Mouse (Mus musculus): ENCODE measurements around the gene Nip7.
"Not testable (repeated sequence)": the region's sequence is repeated elsewhere in the genome, so short reads cannot be mapped to it uniquely, and the experiment has no call there.

Gene Nip7

DNA sequence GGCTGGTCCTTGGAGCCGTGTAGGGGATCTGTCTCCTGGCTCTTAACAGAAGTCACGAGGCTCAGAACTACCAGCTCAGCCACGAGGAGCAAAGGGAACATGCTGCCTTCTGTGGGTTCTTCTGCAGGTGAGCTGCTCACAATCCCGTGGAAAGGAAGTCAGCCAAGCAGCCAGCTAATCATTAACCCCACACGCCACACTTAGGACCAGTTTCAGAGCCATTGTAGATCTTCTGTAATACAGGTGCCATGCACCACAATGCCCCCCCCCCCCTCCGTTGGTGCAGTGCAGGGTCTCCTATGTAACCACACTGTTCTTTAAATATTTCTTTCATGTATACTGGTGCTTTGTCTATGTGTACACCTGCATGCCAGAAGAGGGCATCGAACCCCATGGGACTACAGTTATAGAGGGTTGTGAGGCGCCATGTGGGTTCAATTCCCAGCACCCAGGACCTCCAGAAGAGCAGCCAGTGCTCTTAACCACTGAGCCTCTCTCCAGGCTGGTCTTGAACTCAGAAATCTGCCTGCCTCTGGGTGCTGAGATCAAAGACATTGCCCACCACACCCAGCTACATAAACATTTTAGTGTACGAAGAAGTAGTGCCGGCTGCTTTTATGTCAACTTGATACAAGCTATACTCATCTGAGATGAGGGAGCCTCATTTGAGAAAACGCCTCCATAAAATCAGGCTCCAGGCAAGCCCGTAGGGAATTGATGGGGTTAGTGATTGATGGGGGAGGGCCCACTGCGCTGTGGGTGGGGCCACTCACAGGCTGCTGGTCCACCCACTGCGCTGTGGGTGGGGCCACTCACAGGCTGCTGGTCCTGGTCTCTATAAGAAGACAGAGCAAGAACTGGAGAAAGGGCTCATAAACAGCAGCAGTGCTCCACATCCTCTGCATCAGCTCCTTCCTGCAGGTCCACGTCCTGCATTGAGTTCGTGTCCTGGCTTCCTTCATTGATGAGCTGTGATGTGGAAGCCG, 9.1 kb downstream of the Nip7 start, which contains the start of gene Tmed6:
Tmed6 (minus strand) TSS at position 134 of the 986 bp plus-strand sequence.
- DNase-seq (ENCODE audit: low spot score): peak; percentile 23

DNA sequence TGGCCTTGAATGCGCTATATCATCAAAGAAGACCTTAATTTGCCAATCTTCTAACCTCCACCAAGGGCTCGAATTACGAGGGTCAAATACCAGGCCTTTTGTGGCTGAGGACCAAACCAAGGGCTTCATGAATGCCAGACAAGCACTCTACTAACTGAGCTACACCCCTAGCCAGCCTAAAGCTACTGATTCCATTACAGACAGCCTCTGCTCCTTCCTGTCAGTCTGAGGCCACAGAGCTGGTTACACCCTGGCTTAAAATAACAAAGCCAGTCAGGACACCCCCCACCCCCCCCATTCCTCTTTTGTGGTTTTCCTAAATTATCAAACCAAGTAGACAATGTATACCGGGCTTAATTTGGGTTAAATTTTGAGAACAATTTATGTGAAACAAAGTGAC, 17.0 kb downstream of the Nip7 start:
- no peak for DNase-seq (ENCODE audit: low spot score)

- no peak for DNase-seq (ENCODE audit: low spot score)
These were observed 17.5 kb downstream of the Nip7 start for GRCm38 (mm10) chr8:107074128-107074527.

DNA sequence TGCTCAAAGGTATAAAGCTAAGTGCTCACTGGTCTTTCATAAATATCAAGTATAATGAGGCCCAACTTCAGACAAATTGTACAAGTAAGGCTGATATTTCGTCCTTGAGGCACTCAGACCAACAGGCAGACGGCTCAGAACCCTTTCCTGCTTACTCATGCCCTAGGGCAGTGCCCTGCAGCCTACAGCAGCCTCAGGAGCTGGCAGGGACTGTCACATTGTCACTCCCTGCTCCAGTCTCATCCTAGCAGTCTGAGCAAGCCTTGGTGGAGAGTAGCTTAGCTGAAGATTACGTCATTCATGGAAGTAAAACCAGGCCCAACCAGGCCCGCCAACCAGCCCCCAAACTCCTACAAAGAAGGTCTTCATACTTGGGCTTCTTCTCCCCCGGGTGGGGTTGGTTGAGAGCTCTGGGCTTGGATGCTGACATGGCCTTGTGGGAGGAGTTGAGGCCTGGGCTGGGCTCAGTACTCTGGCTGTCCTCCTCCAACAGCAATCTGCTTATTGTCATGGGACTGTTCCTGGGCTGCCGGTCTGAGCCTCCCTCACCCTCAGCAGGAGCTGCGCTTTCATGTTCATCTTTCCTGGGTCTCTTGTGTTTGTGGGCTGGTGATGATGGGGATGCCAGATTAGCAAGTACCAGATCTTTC, 19.7 kb downstream of the Nip7 start:
- DNase-seq (ENCODE audit: low spot score): no peak

DNA sequence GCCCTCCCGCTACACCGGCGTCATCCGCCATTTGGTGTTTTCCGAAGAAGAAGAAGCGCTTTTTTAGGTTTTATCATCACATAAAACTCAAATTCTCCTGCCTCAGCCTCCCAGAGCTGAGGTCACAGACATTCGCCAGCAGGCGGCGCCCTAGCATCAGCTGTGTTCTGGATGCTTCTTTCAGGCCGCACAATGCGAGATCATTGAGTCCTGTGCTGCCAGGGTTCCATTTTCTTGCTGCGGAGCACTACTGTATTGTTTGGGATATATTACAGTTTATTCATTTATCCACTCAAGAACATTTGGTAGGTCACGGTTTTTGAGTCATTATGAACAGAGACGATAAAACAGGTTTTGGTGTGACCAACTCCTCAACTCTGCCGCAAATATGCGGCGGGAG, 28.7 kb downstream of the Nip7 start:
- no peak for DNase-seq (ENCODE audit: low spot score)

DNA sequence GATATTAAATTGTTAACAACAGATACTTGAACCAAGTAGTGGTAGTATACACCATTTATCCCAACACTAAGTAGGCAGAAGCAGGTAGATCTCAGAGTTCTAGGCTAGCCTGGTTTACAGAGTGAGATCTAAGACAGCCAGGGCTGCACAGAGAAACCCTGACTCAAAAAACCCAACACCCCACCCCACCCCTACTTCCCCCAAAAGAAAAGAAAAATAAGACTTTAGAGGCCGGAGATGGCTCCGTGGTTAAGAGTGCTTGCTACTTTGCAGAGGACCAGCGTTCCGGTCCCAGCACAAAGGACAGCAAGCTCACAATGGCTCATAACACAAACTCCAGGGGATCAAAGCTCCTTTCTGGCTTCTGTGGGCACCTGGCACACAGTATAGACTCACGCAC, 29.3 kb downstream of the Nip7 start:
- no peak for DNase-seq (ENCODE audit: low spot score)

DNA sequence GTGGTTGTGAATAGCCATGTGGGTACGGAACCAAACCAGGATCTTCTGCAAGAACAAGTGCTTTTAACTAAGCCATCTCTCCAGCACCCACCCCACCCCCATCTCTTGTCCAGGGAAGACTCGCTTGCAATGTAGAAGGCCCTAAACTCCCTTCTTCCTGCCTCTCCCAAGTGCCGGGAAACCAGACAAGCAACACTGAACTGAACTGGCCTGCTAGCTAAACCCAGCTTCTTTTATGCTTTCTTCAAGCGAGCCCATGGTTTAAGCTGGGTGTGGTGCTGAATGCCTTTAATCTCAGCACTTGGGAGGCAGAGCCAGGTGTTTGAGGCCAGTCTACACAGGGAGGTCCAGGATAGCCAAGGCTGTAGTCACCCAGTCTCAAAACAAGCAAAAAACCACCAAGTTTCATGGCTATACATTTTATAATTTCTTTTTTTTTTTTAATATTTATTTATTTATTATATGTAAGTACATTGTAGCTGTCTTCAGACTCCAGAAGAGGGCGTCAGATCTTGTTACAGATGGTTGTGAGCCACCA, 31.9 kb downstream of the Nip7 start:
- DNase-seq (ENCODE audit: low spot score): no peak

GRCm38 (mm10) chr8:107090531-107090930, 33.9 kb downstream of the Nip7 start:
- DNase-seq (ENCODE audit: low spot score): no peak

DNA sequence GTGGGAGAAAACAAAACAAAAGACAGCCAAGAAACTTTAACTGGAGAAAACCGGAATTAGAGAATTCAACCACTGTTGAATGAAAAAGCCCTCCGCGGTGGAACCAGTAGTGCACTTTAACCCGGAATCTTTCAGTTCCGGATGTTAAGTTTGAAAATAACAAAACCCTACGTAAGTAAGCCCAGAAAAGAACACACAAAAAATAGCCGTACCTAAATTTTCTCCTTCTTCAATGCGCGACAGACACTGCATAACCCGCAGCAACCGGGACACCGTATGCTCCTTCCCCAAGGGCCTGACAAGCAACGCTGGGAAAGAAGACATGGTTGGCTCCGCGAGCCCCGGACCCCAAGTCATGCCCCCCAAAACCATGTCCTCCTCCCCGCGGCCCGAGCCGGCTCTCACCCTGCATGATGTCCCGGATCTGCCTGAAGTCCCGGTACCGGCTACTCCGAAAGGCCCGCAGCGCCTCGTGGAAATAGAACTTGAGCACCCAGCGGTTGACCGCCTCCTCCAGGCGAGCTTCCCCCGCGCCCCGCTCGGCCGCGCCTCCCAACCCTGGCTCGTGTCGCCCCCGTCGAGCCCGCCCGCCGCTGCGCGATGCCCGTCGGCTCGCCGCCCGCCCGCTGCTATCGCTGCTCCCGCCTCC, 39.2 kb downstream of the Nip7 start:
- peak; percentile 32 for DNase-seq (ENCODE audit: low spot score)

GRCm38 (mm10) chr8:107096366-107097036, 39.8 kb downstream of the Nip7 start, which contains the start of gene Terf2:
TSS of gene Terf2 (minus strand) at chr8:107096547.
- peak; percentile 98 for DNase-seq (ENCODE audit: low spot score)

- DNase-seq (ENCODE audit: low spot score): no peak
These were observed 44.0 kb downstream of the Nip7 start for GRCm38 (mm10) chr8:107100635-107101034.

GRCm38 (mm10) chr8:107104547-107104946, 47.9 kb downstream of the Nip7 start:
- peak; percentile 84 for DNase-seq (ENCODE audit: low spot score)

DNA sequence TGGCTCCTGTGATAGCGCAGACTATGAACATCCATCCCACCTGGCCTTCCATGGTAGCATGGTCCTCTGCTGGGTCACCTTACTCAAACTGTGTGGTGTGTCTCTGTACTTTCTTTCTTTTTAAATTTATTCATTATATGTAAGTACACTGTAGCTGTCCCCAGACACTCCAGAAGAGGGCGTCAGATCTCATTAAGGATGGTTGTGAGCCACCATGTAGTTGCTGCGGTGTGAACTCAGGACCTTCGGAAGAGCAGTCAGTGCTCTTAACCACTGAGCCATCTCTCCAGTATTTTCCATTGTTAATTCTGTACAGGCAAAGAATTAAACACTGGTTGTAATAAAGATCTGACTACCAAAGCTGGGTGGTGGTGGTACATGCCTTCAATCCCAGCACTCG, 51.4 kb downstream of the Nip7 start:
- DNase-seq (ENCODE audit: low spot score): not testable (repeated sequence)

DNA sequence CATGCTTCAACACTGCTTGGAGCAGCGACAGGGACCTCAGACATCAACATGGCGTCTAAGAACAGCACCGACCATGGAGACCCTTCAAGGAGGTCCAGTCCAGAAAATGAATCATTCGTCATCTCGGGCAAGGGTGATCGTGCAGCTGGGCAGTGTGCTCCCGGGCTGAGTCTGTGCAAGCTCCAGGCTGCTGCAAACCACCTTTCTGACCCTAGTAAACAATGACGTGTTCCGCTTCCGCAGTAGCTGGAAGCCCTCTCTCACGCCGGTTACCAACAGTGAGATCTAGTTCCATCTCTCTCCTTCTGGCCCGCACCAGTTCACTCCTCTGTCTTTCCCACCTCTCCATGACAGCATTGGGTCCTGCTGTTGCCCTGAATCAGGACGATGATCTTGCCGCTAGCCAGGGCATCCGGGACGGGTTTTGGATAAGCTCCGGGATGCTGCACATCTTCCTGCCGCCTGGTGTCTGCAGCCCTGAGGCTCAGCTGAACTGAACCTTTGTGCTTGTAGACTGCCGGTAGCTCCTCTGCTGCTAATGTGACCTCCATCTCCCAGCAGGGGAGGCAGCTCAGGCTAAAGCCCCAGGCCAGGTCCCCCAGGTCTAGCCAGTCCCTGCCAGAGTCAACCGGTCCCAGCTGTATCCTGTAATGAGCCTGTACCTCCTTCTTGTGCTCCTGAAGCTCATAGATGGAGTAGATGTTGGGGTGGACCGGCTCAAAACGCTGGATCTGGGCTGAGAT, 52.5 kb downstream of the Nip7 start:
- DNase-seq (ENCODE audit: low spot score): no peak

DNA sequence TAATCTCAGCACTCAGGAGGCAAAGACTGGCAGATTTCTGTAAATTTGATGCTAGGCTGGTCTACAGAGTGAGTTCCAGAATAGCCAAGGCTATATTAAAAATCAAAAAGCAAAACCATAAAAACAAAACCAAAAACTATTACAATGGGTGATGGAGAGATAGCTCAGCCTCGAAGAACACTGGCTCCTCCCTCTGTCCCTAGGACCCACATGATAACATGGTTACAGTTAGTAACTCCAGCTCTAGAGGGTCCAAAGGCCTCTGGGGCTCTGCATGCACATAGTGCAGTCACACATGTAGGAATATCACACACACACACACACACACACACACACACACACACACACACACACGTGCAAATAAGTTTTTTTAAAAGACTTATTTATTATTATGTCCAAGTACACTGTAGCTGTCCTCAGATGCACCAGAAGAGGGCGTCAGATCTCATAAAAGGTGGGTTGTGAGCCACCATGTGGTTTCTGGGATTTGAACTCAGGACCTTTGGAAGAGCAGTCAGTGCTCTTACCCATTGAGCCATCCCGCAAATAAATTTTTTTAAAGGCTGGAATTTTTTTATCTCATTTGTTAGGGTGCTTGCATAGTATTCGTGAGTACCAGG, 53.2 kb downstream of the Nip7 start:
- no peak for DNase-seq (ENCODE audit: low spot score)

All from retina, embryonic 14.5 days (tissue).